ENCODE assay signal across 9 mouse cellular contexts in genomic region chr5:108427186-108427585, GRCm38 (mm10). TPM values are rescaled to one million over a fixed set of nuclear protein-coding genes. Genes with fewer than 3 reads are reported as not detected.
DNase-seq lines count a peak whose midpoint lies in the region; ATAC-seq and TF ChIP-seq lines count a peak whose summit lies in the region.
"Had no signal": no experiment of that assay in that cellular context is flagged by ENCODE, and none has a peak within 500 bp of the region (broad histone marks: within the 10 kb centered on the region; RNA-seq: fewer than 3 reads in every experiment).

No protein-coding gene starts in this region.

- H3K4me1 ChIP-seq in heart, postnatal 0 days (ENCODE audit: control insufficient read depth, insufficient read depth), result no peaks in the 10 kb centered on the region
- H3K4me1 ChIP-seq in lung, embryonic 16.5 days (replicated peaks; ENCODE audit: control insufficient read depth, insufficient read depth, low read length), result no peaks in the 10 kb centered on the region
- H3K4me1 ChIP-seq in spleen, adult 2 months (ENCODE audit: control insufficient read depth, insufficient read depth, insufficient read length), result no peaks in the 10 kb centered on the region
- H3K4me1 ChIP-seq: lung, embryonic 15.5 days had no signal

- H3K9me3 ChIP-seq in heart, postnatal 0 days (replicated peaks; ENCODE audit: control insufficient read depth, low read length), result no peaks in the 10 kb centered on the region
- H3K9me3 ChIP-seq in lung, embryonic 16.5 days (ENCODE audit: control insufficient read depth, low read length), result no peaks in the 10 kb centered on the region
- H3K9me3 ChIP-seq: lung, embryonic 15.5 days had no signal

- no peak overlapping the region for H3K9ac ChIP-seq in heart, postnatal 0 days (replicated peaks; ENCODE audit: low read depth, low read length)
- no peak overlapping the region for H3K9ac ChIP-seq in lung, embryonic 16.5 days (ENCODE audit: low read length)
- H3K9ac ChIP-seq: lung, embryonic 15.5 days had no signal

- no peak overlapping the region for H3K4me2 ChIP-seq in heart, postnatal 0 days (ENCODE audit: low read depth, low read length)
- no peak overlapping the region for H3K4me2 ChIP-seq in lung, embryonic 16.5 days (ENCODE audit: low read depth, low read length)
- H3K4me2 ChIP-seq: lung, embryonic 15.5 days had no signal

- peak; percentile 33 for DNase-seq in gastrocnemius, postnatal 10 days
- DNase-seq in gastrocnemius, postnatal 25 days, result no peak
- DNase-seq in T-cell, adult 2 months (ENCODE audit: low spot score), result peak; percentile 28
- peak; percentile 80 to 81 for DNase-seq in cerebellum, postnatal 14 days
- DNase-seq in heart, postnatal 0 days (ENCODE audit: low spot score), result peak; percentile 18
- peak; percentile 58 to 63 for DNase-seq in kidney, postnatal 25 days
- peak; percentile 3 to 34 for DNase-seq in spleen, adult 2 months (ENCODE audit: low read depth in 1 of 2, low spot score in 2 of 2)

- peak; percentile 90 for TF ChIP-seq CTCF in heart, postnatal 0 days (IDR thresholded peaks at IDR 0.05; ENCODE audit: low read depth)
- TF ChIP-seq CTCF in spleen, adult 2 months (IDR thresholded peaks at IDR 0.05; ENCODE audit: extremely low read depth, insufficient read depth, insufficient read length, insufficient replicate concordance), result peak; percentile 46; the same call in 1 of the 2 replicates

- peaks cover 21% of the 10 kb centered on the region for H3K36me3 ChIP-seq in heart, postnatal 0 days (replicated peaks; ENCODE audit: control insufficient read depth, insufficient read depth, low read length)
- H3K36me3 ChIP-seq in lung, embryonic 16.5 days (ENCODE audit: control insufficient read depth, insufficient read depth, low read length), result peaks cover 11% of the 10 kb centered on the region
- H3K36me3 ChIP-seq in spleen, adult 2 months (ENCODE audit: control insufficient read depth, insufficient read depth, low read length), result peaks cover 4% of the 10 kb centered on the region; the same call in 1 of the 2 replicates

- peak; percentile 42; the same call in 1 of the 2 replicates for ATAC-seq in heart, postnatal 0 days (ENCODE audit: insufficient read depth, low read depth)
- ATAC-seq in lung, embryonic 16.5 days (ENCODE audit: low read depth), result peak; percentile 51; the same call in 1 of the 2 replicates

- TF ChIP-seq POLR2A in spleen, adult 2 months (IDR thresholded peaks at IDR 0.05; ENCODE audit: low read depth, low read length), result no peak

- 43% methylated on average over 1 of the region's 1 CpGs for WGBS in heart, postnatal 0 days
- WGBS in lung, embryonic 16.5 days, result 48% methylated on average over 1 of the region's 1 CpGs
- 68% methylated on average over 1 of the region's 1 CpGs for WGBS in spleen, adult 2 months

- TF ChIP-seq EP300 in heart, postnatal 0 days (IDR thresholded peaks at IDR 0.05; ENCODE audit: low read depth), result no peak

- no peak overlapping the region for H3K27ac ChIP-seq in heart, postnatal 0 days (ENCODE audit: low read depth)
- H3K27ac ChIP-seq in lung, embryonic 16.5 days (ENCODE audit: low read length), result no peak overlapping the region
- no peak overlapping the region for H3K27ac ChIP-seq in spleen, adult 2 months (ENCODE audit: insufficient read depth, low read length)
- H3K27ac ChIP-seq: lung, embryonic 15.5 days had no signal

- no peak overlapping the region for H3K4me3 ChIP-seq in heart, postnatal 0 days (ENCODE audit: low read depth, low read length)
- no peak overlapping the region for H3K4me3 ChIP-seq in lung, embryonic 16.5 days (ENCODE audit: low read length)
- no peak overlapping the region for H3K4me3 ChIP-seq in spleen, adult 2 months (ENCODE audit: extremely low read depth, insufficient read depth, insufficient read length)
- H3K4me3 ChIP-seq: lung, embryonic 15.5 days had no signal

- H3K27me3 ChIP-seq in heart, postnatal 0 days (ENCODE audit: control insufficient read depth, insufficient read depth, low read length), result no peaks in the 10 kb centered on the region
- no peaks in the 10 kb centered on the region for H3K27me3 ChIP-seq in lung, embryonic 16.5 days (ENCODE audit: control insufficient read depth, insufficient read depth, low read depth, low read length)
- H3K27me3 ChIP-seq in spleen, adult 2 months (ENCODE audit: control insufficient read depth, insufficient read depth, low read length), result no peaks in the 10 kb centered on the region
- H3K27me3 ChIP-seq: lung, embryonic 15.5 days had no signal

RNA-seq across cellular contexts. Expression of gene Atp5k, which starts 7.1 kb away (rescaled TPM):
- total RNA-seq in gastrocnemius, postnatal 10 days (2021), result 100 to 1,000 TPM; 747 to 903 TPM
- 100 to 1,000 TPM; 764 to 791 TPM for total RNA-seq in gastrocnemius, postnatal 25 days (2021)
- total RNA-seq in heart, postnatal 0 days (2014; rRNA removed; ENCODE audit: low replicate concordance), result 139 and 316 TPM in 2 replicates
- polyA plus RNA-seq in heart, postnatal 0 days (2015; fragmentation: Nextera tagmentation; extraction: Ambion mirVana), result 1,908 and 1,920 TPM in 2 replicates
- polyA plus RNA-seq in lung, embryonic 16.5 days (2015; fragmentation: Nextera tagmentation; extraction: Ambion mirVana), result 324 and 387 TPM in 2 replicates
- 18.3 and 18.7 TPM in 2 replicates for polyA plus RNA-seq in spleen, adult 2 months (2012; rRNA removed)

RNA-seq across cellular contexts. Expression of gene Mfsd7a, which starts 21.5 kb away (rescaled TPM):
- total RNA-seq in gastrocnemius, postnatal 10 days (2021), result 1 to 10 TPM; 1.9 to 2.6 TPM
- under 1 TPM; 0.67 to 0.95 TPM for total RNA-seq in gastrocnemius, postnatal 25 days (2021)
- 0.19 and 1.2 TPM in 2 replicates for total RNA-seq in heart, postnatal 0 days (2014; rRNA removed; ENCODE audit: low replicate concordance)
- 0.20 and 0.29 TPM in 2 replicates for polyA plus RNA-seq in heart, postnatal 0 days (2015; fragmentation: Nextera tagmentation; extraction: Ambion mirVana)
- 0.54 and 0.60 TPM in 2 replicates for polyA plus RNA-seq in lung, embryonic 16.5 days (2015; fragmentation: Nextera tagmentation; extraction: Ambion mirVana)
- 3.7 and 3.8 TPM in 2 replicates for polyA plus RNA-seq in spleen, adult 2 months (2012; rRNA removed)

RNA-seq across cellular contexts. Expression of gene Pcgf3, which starts 33.8 kb away (rescaled TPM):
- 10 to 100 TPM; 58.0 to 61.6 TPM for total RNA-seq in gastrocnemius, postnatal 10 days (2021)
- 10 to 100 TPM; 30.9 to 39.5 TPM for total RNA-seq in gastrocnemius, postnatal 25 days (2021)
- 18.7 and 31.7 TPM in 2 replicates for total RNA-seq in heart, postnatal 0 days (2014; rRNA removed; ENCODE audit: low replicate concordance)
- 11.0 and 13.9 TPM in 2 replicates for polyA plus RNA-seq in heart, postnatal 0 days (2015; fragmentation: Nextera tagmentation; extraction: Ambion mirVana)
- polyA plus RNA-seq in lung, embryonic 16.5 days (2015; fragmentation: Nextera tagmentation; extraction: Ambion mirVana), result 16.9 and 18.9 TPM in 2 replicates
- polyA plus RNA-seq in spleen, adult 2 months (2012; rRNA removed), result 3.1 and 3.9 TPM in 2 replicates

RNA-seq across cellular contexts. Expression of gene Pde6b, which starts 39.0 kb away (rescaled TPM):
- not detected for total RNA-seq in gastrocnemius, postnatal 10 days (2021)
- not detected for total RNA-seq in gastrocnemius, postnatal 25 days (2021)
- not detected in 2 replicates for total RNA-seq in heart, postnatal 0 days (2014; rRNA removed; ENCODE audit: low replicate concordance)
- polyA plus RNA-seq in heart, postnatal 0 days (2015; fragmentation: Nextera tagmentation; extraction: Ambion mirVana), result 0.15 TPM in 1 of 2 replicates, not detected in the other
- 0.50 TPM in 1 of 2 replicates, not detected in the other for polyA plus RNA-seq in lung, embryonic 16.5 days (2015; fragmentation: Nextera tagmentation; extraction: Ambion mirVana)
- not detected in 2 replicates for polyA plus RNA-seq in spleen, adult 2 months (2012; rRNA removed)

RNA-seq across cellular contexts. Expression of gene Gm42517, which starts 59.5 kb away (rescaled TPM):
- under 1 TPM; 0.36 to 0.42 TPM for total RNA-seq in gastrocnemius, postnatal 10 days (2021)
- total RNA-seq in gastrocnemius, postnatal 25 days (2021), result under 1 TPM; 0.38 to 0.56 TPM
- total RNA-seq in heart, postnatal 0 days (2014; rRNA removed; ENCODE audit: low replicate concordance), result not detected in 2 replicates
- not detected in 2 replicates for polyA plus RNA-seq in heart, postnatal 0 days (2015; fragmentation: Nextera tagmentation; extraction: Ambion mirVana)
- polyA plus RNA-seq in lung, embryonic 16.5 days (2015; fragmentation: Nextera tagmentation; extraction: Ambion mirVana), result not detected in 2 replicates
- 1.3 and 1.4 TPM in 2 replicates for polyA plus RNA-seq in spleen, adult 2 months (2012; rRNA removed)
- polyA plus RNA-seq: lung, embryonic 15.5 days had no signal
